Mouse (Mus musculus) urinary bladder, postnatal 10 days (tissue): ENCODE measurements around the gene Poc1b.

Experiments
- DNase-seq: peaks from one replicate; pipeline ENCODE4 v3.0.0; 2022; ENCODE audit warnings: low spot score

The Poc1b gene

GRCm38 (mm10) chr10:99226782-99227181 lies 119.9 kb downstream of the Poc1b start:
- DNase-seq: no peak

GRCm38 (mm10) chr10:99227968-99228864 lies 121.4 kb downstream of the Poc1b start:
- DNase-seq: no peak

- DNase-seq: no peak
Observed at GRCm38 (mm10) chr10:99229031-99229684, 122.3 kb downstream of the Poc1b start.

- DNase-seq: no peak
Observed at GRCm38 (mm10) chr10:99232518-99233227, 125.8 kb downstream of the Poc1b start.

- no peak for DNase-seq
Observed at GRCm38 (mm10) chr10:99234336-99234735, 127.5 kb downstream of the Poc1b start.

GRCm38 (mm10) chr10:99235081-99235480 lies 128.2 kb downstream of the Poc1b start:
- no peak for DNase-seq

- no peak for DNase-seq
Observed at GRCm38 (mm10) chr10:99237205-99237832, 130.5 kb downstream of the Poc1b start.

- DNase-seq: no peak
Observed at GRCm38 (mm10) chr10:99238537-99238936, 131.7 kb downstream of the Poc1b start.

- DNase-seq: no peak
Observed at GRCm38 (mm10) chr10:99241284-99241828, 134.5 kb downstream of the Poc1b start.

- DNase-seq: no peak
Observed at GRCm38 (mm10) chr10:99241829-99242711, 135.2 kb downstream of the Poc1b start.

GRCm38 (mm10) chr10:99242721-99243120 lies 135.9 kb downstream of the Poc1b start:
- no peak for DNase-seq

GRCm38 (mm10) chr10:99243907-99244489 lies 137.2 kb downstream of the Poc1b start:
- DNase-seq: no peak

- no peak for DNase-seq
Observed at GRCm38 (mm10) chr10:99244655-99245260, 137.9 kb downstream of the Poc1b start.

GRCm38 (mm10) chr10:99246797-99247508 lies 140.1 kb downstream of the Poc1b start:
- no peak for DNase-seq
